Mouse (Mus musculus) effector memory CD4-positive, alpha-beta T cell, adult 7 months (primary cell): ENCODE results near the gene App. TPM values are rescaled to one million over a fixed set of nuclear protein-coding genes. Genes with fewer than 3 reads are reported as not detected.

Experiments used
- polyA plus RNA-seq: library from polyadenylated mRNA; unstranded; fragments of 100-300 nt; shearing (Covaris generic); gene quantifications from one replicate; pipeline ENCODE4 v1.2.1, GENCODE M21; 2017

App gene
- 40.7 TPM for polyA plus RNA-seq

DNA sequence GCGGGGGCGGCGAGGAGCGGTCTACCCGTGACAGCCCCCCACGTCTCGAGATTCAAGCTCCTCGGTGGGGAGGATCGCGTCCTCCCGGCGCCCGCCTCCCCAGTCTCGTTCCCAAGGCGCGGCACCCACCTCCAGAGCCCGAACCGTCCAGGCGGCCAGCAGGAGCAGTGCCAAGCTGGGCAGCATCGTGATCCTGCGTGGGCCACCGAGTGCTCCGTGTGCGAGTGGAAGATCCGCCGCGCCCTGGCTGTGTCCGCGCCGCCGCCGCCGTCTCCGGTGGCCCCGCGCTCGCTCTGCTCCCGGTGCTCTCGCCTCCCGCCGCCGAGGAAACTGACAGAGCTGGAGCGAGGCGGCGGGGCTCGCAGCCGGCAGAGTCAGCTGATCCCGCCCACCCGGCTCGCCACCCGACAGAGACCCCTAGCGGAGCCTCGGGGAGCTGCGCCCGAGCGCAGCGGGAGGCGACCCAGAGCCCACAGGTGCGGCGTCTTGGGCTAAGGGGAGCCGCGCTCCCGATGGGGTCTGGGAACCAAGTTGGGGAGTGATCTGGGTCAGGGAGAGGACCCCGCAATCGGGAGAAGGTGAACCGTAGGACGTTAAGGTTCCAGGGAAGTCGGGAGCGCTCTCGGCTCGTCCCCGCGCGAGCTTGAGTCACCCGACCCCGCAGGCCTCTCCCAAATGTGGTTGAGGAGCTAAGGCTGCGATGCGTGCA lies at the start of gene App:
Gene App (minus strand): TSS at position 394 of the 709 bp plus-strand sequence.

